Mouse (Mus musculus) adrenal gland, postnatal 4 days (tissue): ENCODE results near the gene Tfpi2. TPM values are rescaled to one million over a fixed set of nuclear protein-coding genes. Genes with fewer than 3 reads are reported as not detected.

Source experiments
- DNase-seq, 2 experiments: peaks; one replicate each; pipeline ENCODE4 v3.0.0; 2021 to 2022; ENCODE audit warnings: low spot score in 2 of 2, mixed read lengths in 2 of 2
- long read RNA-seq, 2 experiments: library from polyadenylated mRNA; stranded (forward); transcript quantifications; one replicate each; pipeline ENCODE4 v2.0.0; 2021
- total RNA-seq, 2 experiments: library from RNA; stranded (reverse); gene quantifications; 2 replicates each; pipeline ENCODE4 v1.2.3; 2021

The Tfpi2 gene
- total RNA-seq = 1 to 10 TPM; 3.3 to 5.6 TPM
- long read RNA-seq, experiment 1, partial matches to known transcripts = 0 of 3 reads
- long read RNA-seq, experiment 1, other reads (novel, unspliced or antisense) = 1 of 3 reads
- long read RNA-seq, experiment 2, partial matches to known transcripts = 0 of 2 reads
- long read RNA-seq, experiment 2, other reads (novel, unspliced or antisense) = 0 of 2 reads

- DNase-seq = no peak
These were observed at the start of gene Tfpi2 for GRCm38 (mm10) chr6:3988750-3989149. Gene Tfpi2 (minus strand): TSS chr6:3988919.

DNA sequence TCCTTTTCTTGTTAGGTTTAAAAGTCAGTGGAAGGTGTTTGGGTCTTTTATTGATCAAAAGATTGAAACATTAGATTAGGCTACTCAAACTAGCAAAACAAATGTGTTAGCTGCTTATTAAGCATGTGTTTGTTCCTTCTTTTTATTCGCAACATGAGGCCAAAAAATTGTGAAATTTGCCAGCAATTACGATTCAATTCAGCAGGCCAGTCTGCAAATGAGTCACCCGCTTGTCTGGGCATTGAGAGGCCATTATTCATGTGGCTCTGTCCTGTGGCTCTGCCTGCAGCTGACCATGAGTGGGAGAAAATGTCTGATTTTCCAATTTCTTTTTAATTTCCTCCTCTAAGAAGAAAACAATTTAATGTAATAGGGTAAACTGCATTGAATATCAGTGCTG is 42.2 kb upstream of the Tfpi2 start:
- no peak for DNase-seq

DNA sequence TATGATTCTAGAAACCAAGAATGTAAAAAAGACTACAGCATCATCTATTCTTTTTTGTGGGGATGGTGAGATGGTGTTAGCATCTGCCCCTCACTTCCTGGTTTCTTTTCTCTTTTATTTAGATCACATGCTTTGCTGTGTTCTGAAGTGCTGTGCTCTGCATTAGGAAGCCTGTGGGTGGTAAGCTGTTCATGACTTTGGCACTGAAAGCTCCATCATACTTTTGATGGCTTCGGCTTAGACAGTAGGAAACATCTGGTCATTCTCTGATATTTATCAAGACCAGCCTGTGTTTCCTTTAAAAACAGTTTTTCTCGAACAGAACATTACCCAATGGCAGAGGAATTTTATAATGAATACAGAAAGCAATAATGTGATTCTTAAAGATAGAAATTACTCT is 37.6 kb upstream of the Tfpi2 start:
- no peak for DNase-seq

- DNase-seq = no peak
These were observed 33.9 kb upstream of the Tfpi2 start for GRCm38 (mm10) chr6:4022645-4023044.

DNA sequence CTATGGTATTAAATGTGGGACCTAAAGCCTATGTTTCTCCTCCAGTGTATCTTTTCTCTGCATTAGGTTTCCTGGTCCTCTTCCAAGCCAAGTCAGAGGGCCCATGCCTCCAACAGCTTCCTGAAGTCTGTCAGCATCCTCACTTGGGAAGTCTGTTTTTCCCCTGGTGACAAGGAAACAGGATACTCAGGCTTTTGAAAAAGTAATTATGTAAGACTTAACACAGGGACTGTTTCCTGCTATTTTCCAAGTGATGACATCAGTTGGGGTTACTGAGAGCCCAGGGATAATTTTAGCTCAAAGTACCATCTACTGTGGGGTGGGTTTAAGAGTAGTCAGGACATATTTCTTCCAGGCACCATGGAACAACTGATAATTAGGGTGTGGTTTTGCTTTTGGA is 20.8 kb upstream of the Tfpi2 start:
- DNase-seq = no peak

GRCm38 (mm10) chr6:4008501-4009040 is 19.9 kb upstream of the Tfpi2 start:
- DNase-seq = no peak

DNA sequence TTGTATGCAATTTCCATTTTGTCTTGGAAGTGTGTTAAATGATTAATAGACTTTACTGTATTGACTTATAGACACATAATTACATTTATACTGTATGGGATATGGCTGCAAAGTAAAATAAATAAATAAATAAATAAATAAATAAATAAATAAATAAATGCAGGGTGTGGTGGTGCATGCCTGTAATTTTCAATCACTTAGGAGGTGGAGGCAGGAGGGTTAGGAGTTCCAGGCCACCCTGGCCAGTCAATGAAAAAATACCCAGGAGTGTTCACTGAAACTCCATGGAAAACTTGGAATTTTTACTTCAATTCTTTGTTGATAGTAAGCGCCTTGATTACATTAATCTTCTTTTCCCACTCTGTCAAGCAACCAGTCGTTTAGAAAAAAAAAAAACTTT is 16.1 kb upstream of the Tfpi2 start:
- DNase-seq = no peak

GRCm38 (mm10) chr6:4003890-4004306 is 15.2 kb upstream of the Tfpi2 start, which contains the start of gene Gng11:
Gene Gng11 (plus strand): TSS chr6:4003904.
- peak; percentile 20 to 22 for DNase-seq

DNA sequence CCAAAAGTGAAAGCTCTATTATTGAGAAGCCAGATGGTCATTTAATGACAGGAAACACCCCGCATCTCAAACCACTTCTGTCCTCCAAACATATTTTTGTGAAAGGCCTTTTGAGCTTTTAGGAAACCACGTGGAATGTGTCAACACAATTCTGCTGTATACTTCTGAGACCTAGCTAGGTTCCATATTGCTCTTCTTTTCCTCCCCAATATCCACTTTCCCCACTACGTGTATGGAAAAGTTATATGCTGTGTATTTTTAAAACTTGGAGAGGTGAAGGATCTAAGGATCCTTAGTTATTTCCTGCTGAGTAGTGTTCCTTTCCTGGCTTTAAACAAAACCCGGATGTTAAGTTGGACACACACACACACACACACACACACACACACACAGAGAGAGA is 14.7 kb upstream of the Tfpi2 start:
- DNase-seq = no peak

DNA sequence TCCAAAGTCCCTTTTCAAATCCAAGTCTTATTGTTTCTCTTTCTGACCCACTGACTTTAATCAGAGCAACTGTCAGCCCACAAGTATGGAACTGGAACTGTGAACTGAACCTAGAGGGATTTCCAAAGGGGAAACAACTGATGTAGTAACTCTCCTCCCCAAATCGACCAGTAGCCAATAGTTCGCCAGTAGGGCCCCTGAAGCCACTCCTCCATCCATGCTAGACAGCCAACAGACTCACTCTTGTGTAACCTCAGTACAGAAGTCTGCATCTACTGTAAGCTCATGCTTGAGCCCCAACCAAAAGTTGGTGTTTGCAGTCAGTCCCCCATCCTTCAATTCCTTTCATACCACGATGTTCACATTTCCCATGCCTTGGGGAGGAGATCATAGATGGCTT is 12.0 kb upstream of the Tfpi2 start:
- no peak for DNase-seq

GRCm38 (mm10) chr6:3999296-3999695 is 10.6 kb upstream of the Tfpi2 start:
- DNase-seq = no peak

DNA sequence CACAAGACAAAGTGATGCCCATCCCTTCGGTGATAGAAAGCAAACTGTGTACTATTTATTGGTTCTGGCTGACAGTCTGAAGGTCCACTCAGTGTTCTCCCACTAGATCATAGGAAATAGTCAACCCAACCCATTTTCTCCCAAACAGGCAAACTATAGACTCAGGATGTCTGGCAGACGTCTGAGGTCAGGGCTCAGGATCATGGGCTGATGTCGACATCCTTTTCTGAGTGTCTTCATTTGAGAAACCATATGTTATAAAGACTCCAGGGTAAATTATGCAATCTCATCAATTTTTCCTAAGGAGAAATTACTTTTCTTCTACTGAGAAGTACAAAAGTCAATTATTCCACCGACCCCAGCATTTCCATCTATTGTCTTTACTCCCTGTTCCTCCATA is 9.4 kb upstream of the Tfpi2 start:
- DNase-seq = no peak

DNA sequence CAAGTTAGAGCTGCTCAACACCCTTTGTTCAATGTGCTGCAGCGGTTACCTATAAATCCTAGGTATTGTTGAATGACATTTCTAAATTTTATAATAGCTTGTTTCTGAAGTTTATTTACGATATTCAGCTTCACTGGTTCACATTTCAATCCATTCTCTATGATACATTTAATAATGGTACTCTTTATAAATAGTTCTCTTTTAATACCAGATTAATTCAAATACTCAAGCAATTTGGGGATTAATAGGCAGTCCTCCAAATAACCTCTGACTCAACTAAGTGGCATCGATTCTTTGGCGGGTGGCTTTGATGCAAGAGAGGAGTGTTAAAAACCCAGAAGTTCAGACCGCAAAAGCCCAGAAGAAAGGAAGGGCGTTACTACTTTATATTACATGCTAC is 4.8 kb upstream of the Tfpi2 start, which contains the start of gene Gngt1:
Gene Gngt1 (plus strand): TSS at position 301 of the 400 bp plus-strand sequence.
- DNase-seq = no peak

DNA sequence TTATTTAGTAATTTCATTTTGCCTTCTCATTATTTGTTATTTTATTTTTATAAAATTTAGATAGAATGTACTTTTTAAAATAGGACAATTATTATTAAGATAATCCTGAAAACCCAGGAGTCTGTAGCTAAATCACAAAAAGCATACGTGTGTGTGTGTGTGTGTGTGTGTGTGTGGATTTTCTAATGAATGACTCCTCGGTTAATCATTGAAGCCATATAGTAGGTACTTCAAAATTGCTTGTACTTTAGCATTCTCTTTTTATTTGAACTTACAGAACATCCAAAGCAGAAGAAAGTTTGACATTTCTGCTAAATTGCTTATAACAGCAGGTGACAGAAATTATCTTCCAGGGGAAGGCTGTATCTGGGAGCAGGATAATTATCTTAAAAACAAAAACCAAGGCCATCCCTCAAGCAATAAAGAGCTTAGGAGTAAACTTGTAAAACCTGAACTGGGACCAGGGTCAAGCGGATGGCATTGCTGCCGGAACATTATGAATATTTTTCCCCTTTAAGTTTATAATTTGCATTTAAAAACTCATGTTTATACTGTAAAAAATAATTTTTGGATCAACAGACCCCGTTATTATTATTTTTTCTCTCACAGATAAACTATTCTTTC is 5.9 kb downstream of the Tfpi2 start:
- no peak for DNase-seq

DNA sequence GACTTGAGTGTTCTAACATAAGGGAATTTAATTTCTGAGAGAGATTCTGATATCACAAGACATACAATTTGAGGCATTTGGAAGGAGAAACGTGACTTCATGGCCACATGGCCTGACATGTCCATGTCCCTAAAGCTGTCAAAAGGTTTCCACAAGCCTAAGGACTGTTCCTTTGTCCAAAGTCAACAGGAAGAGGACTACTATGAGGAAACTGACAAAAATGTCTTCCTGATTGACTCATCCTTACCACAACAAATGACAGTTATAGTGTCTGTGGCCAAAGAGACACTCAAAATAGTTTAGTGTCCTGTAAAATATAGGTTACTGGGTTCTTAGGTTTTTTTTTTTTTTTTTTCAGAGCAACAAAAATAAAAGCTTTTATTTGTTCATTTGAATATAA is 15.0 kb downstream of the Tfpi2 start:
- no peak for DNase-seq

GRCm38 (mm10) chr6:3967676-3968626 is 20.8 kb downstream of the Tfpi2 start:
- DNase-seq = peak in 1 of 2 experiments; percentile 3

- no peak for DNase-seq
These were observed 33.8 kb downstream of the Tfpi2 start for GRCm38 (mm10) chr6:3954969-3955368.

GRCm38 (mm10) chr6:3936140-3936714 is 52.5 kb downstream of the Tfpi2 start:
- DNase-seq = no peak

DNA sequence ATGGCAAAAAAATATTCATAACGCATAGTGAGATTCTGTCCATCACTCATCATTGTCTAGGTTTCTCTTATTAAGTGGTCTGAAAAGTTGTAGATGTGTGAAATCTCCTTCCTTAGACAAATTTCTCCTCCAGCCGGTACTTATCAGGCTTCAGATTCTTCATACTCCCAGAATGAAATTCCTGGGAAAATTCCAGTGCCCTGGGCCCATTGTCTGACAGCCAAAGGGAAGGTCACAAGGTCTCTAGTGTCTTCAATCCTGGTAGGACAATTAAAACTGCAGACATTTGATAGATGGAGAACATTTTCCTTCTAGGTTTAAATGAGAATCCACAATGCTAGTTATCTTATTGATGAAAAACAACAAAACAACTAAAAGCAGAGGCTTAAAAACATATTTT is 53.1 kb downstream of the Tfpi2 start:
- no peak for DNase-seq

DNA sequence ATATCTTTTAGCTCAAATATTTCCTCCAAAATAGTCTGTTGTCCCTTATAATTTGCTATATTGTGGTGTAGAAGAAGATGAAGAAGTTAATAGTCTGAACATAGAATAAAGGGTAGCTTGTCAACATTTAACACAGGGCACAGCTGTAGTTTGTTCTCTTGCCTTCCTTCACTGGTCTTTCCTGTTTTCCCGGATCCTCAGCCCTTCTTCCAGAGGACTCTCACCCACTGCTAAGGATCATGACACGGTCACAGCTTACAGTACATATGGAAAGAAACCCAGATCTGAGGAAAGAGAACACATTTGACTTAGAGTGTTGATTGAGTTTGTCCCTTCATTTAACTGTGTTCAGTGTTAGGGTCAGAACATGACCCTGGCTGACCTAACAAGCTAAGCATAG is 53.7 kb downstream of the Tfpi2 start:
- DNase-seq = no peak

DNA sequence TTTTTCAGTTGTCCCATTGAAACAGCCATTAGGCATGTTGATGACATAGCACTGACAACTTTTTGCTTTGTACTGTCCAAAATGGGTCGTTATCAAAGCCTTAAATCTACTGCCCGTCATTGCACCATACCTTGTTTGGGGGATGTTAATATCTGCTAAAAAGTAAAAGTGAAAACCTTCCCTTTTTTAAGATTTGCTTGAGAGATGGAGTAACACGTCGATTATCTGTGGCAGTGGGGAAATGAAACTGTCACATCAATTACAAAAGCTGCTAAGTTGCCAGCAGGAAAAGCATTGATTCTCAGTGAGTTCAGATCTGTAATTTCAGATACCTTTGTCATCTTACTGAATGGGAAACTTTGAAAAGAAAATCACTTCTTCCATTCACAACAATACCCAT is 62.6 kb downstream of the Tfpi2 start:
- DNase-seq = no peak
